Mouse (Mus musculus): ENCODE measurements around the gene Mad1l1. TPM values are rescaled to one million over a fixed set of nuclear protein-coding genes. Genes with fewer than 3 reads are reported as not detected.

Gene Mad1l1
- total RNA-seq, 2 experiments from 2014 or later: 15.2 to 16.3 TPM

- no peak for DNase-seq
Observed at GRCm38 (mm10) chr5:140083911-140084310, 237.4 kb downstream of the Mad1l1 start.

- DNase-seq: peak in 1 of 2 experiments; percentile 20
Observed at GRCm38 (mm10) chr5:140082204-140082812, 239.0 kb downstream of the Mad1l1 start.

- no peak for DNase-seq
Observed at GRCm38 (mm10) chr5:140081084-140081483, 240.3 kb downstream of the Mad1l1 start.

DNA sequence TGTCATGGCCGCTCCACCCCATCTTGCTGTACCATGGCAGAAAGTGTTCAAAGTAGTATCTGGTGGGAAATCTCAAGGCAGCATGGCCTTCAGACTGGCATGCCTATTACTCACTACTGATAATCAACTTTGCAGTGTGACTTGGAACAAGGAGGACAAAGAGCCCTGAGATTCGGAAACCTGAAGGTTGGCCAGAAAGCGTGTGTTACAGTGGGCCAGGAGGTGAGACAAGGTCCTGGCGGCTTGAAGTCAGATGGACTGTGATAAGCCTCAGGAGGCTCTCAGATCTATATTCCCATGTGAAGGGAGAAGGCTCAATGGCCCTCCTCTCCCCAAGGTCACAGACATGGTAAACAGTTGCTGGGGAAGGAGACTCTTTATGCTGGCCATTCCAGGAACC lies 241.8 kb downstream of the Mad1l1 start:
- no peak for DNase-seq

DNA sequence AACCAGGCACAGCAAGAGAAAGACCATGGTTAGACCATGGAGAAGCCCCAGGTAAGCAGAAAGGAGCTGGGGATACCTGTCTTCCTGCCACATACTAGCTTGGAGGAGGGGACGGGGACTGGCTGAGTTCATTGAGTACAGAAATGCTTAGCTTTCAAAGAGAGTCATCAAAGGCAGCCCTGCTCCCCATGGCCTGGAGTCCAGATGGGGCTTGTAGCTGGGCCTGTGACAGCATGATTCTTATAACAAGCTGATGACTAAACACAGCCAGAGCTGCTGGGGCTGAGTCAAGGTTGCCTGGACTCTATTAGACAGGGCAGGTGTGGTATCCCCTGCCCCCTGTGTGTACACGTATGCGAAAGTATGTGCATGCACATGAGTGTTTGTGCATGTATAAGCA lies 242.9 kb downstream of the Mad1l1 start:
- DNase-seq: no peak

DNA sequence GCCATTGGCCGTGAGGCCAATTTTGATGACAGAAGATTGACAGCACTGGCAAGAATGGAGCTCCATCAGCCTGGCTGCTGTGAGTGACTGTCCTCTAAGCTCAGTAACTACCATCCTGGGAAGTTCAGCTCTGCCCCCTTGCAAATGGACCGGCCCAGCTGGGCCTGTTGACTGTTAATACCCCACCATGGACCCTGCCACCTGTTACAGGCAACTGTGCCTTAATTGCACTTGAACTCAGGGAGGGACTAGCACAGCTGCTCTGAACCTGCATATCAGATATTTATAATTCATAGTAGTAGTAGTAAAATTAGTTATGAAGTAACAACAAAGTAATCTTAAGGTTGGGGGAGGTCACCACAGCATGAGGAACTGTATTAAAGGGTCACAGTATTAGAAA lies 244.9 kb downstream of the Mad1l1 start:
- DNase-seq: no peak

DNA sequence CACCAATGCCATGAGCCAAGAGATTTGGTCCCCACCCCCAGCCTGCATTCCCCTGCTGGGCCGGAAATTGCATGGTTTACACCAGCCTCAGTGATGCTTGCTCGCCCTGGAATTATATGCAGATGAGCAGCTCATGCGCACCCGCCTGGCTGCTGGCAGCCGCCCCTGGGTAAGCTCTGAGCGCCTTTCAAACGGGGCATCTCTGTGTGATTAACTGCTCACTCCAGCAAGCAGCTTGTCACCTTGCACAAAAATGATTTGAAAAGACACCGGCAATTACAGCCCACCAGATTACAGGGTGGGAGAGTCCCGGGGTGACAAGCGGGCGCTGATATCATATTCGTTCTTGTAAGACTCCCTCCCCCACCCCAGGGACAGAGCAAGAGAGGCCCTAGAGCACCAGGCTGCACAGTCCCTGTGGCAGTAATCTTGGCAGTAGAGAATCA lies 247.7 kb downstream of the Mad1l1 start:
- no peak for DNase-seq

- no peak for DNase-seq
Observed at GRCm38 (mm10) chr5:140073148-140073670, 248.1 kb downstream of the Mad1l1 start.

- DNase-seq: no peak
Observed at GRCm38 (mm10) chr5:140068506-140068905, 252.8 kb downstream of the Mad1l1 start.

GRCm38 (mm10) chr5:140068051-140068450 lies 253.3 kb downstream of the Mad1l1 start:
- DNase-seq: no peak

DNA sequence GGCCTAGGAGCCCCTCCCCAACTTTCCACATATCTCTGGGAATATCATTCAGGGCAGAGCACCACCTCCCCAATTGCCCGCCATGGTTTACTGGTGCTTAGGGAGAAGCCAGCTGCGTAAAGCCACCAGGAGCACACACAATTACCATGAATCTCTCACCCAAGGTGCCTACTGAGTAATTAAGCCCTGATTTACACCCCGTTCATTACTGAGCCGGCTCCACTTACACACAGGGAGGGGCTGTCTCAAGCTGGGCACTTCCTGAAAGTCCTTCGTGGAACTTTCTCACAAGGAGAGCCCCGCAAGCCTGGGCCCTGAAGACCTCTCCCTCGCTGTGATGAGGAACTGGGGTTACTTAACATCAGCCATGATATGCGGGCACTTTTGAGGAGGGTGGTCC lies 254.6 kb downstream of the Mad1l1 start:
- no peak for DNase-seq

DNA sequence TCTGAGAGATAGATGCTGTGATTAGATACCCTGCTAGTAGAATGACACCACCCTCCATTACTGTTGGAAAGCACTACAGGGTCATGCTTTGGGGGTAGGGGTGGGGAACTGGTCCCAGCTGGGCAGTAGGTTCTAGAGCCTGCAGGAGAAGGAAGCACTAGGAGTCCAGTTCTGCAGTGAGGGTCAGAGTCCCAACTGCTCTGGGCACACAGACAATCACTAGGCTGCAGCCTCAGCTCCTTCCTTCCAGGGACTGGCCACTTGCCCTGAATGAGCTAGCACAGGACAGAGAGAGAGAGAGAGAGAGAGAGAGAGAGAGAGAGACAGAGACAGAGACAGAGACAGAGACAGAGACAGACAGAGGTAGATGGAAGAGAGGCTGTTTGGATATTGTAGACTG lies 255.1 kb downstream of the Mad1l1 start:
- DNase-seq: no peak

DNA sequence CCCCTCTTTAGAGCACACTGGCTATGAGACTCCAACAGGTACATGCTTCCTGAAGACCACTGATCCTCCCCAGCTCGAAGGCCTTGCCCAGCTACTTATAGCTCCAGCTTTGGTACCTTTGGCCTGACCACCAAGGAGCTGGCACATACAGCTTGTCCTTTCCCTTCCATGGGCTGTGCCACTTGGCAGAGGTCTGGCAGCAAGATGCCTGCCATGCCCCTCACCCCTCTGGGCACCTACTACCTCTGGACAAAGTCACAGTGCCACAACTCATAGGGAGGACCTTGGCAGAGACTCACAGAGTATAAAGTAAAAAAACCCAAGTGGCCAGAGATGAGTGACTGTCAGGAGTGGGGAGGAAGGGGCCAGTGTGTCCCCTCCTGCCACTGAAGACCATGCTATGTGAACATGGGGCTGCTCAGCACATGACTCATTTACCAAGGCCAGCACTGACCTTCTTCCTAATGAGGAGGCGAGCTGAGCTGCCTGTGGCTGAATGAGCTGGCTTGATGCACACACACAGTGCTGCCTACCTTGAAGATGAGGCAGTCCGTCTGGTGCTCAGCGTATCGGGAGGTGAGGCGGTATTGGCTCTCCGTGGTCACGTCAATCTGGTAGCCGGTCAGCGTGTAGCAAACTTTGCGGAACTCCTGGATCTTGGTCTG lies 255.9 kb downstream of the Mad1l1 start:
- no peak for DNase-seq

GRCm38 (mm10) chr5:140064521-140064920 lies 256.8 kb downstream of the Mad1l1 start:
- no peak for DNase-seq

GRCm38 (mm10) chr5:140062828-140063227 lies 258.5 kb downstream of the Mad1l1 start:
- no peak for DNase-seq

- DNase-seq: no peak
Observed at GRCm38 (mm10) chr5:140062316-140062715, 259.0 kb downstream of the Mad1l1 start.

GRCm38 (mm10) chr5:140061296-140061879 lies 260.0 kb downstream of the Mad1l1 start:
- peak; percentile 65 to 76 for DNase-seq

DNA sequence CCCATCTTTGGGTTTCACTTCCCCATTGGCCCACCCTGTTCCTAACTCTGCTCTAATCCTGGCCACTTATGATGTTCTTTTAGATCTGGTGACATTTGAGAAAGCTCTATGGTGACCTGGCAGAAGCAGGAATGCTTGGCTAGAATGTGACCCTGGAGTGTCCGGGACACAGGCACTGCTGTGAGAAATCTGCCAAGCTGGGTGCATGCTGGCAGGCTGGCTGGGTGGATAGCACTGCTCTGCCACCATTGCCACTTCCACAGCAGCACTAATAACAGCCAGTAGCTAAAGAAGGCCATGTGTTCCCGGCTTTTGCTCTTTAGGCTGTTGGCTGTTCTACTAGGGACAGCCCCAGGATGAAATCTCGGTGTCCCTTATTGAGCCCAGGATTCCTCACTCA lies 265.1 kb downstream of the Mad1l1 start:
- no peak for DNase-seq

DNA sequence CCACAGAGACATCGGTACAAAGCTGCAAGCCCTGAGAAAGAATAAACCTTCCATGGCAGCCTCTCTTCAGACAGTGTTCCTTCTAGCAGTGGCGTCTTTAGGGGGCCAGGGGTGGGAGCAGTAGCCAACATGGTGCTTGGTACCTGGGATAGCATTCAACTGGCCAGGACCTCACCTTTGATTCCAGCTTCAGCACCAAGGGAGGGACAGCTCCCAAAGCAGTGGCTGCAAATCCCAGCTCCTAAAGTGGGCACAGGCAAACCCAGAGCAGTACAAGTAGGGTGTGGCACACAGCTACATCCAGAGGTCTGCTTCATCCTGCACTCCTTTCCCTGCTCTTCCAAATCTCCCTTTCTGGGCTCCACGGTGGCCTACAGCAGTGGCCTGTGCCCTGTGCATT lies 265.9 kb downstream of the Mad1l1 start:
- no peak for DNase-seq

- no peak for DNase-seq
Observed at GRCm38 (mm10) chr5:140053626-140054025, 267.7 kb downstream of the Mad1l1 start.

DNA sequence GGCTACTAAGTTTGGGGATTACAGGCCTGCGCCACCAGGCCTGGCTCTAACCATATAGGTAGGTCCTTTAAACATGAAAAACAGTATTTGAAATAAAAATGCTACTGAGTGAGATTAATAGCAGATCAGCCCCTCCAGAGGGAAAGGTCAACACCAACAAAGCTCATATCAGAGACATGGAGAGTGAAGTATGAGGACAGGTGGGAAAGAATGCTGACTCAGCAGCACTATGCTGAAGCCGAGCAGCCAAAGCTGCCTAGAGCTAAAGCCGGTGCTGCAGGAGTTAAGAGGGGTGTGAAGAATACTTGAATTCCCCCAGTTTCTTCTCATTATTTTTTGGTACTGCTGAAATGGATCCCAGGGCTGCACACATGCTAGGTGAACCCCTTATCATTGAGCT lies 268.9 kb downstream of the Mad1l1 start:
- no peak for DNase-seq

DNA sequence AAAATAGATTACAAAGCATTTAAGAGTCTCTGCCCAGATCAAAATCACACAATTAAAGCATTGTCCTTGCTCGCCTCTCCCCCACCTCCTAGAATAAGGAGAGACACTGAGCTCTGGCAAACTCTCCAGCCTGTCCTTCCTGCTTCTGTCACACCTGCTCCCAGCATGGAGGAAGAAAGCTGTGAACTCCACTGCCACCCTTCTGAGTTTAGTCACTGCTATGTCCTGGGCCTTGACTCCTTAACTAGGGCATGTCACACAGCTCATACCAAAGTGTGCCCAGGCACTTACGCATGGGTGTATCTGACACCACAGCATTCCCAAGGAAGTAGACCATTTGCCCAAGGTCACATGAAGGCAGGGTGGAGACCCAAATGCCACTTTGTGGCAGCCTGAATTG lies 275.9 kb downstream of the Mad1l1 start:
- no peak for DNase-seq

DNA sequence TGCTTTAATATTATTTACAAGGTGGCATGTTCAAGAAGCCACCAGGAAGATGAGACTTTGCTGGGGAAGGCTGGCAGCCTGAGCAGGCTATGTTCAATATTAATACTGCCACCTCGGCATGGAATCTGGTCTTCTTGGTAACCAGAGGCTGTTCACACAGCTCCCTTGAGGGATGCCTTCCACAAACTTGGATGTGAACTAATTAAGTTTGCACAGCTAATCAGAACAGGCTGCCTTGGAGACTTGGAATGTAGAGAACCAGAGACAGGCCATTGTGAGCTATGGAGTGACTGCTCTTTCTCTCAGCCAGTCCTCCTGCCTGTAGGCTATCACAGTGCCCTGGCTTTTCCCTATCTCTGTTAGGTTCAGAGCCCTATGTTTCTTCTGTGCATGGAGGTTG lies 278.4 kb downstream of the Mad1l1 start:
- no peak for DNase-seq

Measured in layer of hippocampus, postnatal 36 days (tissue).